Mouse (Mus musculus): ENCODE data around the gene Sgk1. TPM values are rescaled to one million over a fixed set of nuclear protein-coding genes. Genes with fewer than 3 reads are reported as not detected.

Gene Sgk1
- polyA plus RNA-seq, 1 experiment from 2014 or later = 23.3 TPM

DNA sequence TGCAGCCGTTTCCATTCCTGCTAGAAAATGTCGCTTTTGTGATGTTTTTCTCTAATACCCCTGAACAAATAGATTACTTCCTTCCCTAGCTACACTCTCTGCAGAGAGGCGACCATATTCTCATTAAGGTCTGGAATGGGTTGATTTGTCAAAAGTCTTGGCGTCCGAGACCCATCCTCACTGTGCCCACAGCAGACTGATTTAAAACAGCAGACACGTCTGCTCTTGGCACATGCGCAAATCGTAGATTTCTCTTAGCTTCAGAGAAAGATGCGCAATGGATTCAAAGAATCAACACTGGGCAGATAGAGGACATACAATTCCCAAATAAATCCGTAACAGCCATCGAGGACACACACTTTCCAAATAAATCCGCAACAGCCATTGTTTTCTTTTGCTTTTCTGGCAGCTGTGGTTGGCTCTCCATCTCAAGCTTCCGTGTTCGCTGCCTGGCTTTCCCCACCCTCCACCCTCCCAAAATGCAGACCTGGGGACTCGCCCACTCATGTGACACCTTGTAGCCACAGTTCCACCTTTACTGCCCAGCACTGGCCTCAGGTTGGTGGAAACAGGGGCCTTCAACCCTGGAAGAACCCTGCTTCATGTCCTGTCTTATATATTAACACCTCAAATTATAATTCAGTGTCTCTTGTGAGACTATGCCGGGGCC is 42.2 kb downstream of the Sgk1 start:
- DNase-seq (ENCODE audit: low spot score) = no peak
- Histone ChIP-seq H3K9me3 (no peaks in the 10 kb centered on the region), H3K4me1 (peaks cover 26% of the 10 kb centered on the region), H3K4me3 (no peak overlapping the region), H3K27ac (replicated peaks) (no peak overlapping the region), H3K27me3 (replicated peaks; ENCODE audit: low read depth, poor library complexity, severe bottlenecking) (no peaks in the 10 kb centered on the region), H3K36me3 (replicated peaks) (no peaks in the 10 kb centered on the region)
- 74% methylated on average over 16 of the region's 16 CpGs for WGBS

DNA sequence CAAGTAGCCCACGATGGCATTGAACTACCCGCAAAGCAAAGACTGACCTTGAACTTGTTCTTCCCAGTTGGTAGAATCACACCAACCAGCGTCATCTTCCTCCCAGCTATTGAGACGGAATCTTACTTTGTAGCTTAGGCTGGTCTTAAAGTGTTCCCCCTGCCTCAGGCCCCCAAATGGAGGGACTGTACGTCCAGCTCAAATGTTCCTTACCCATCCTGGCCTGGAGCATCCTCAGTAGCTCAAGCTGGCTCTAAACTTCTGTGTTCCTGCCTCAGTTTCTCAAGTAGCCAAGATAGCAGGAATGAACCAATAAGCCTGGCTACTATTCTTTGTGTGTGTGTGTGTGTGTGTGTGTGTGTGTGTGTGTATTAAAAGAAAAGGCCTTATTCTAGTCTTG is 45.0 kb downstream of the Sgk1 start:
- no peak for DNase-seq (ENCODE audit: low spot score)
- WGBS = 90% methylated on average over 5 of the region's 5 CpGs
- no peaks in the 10 kb centered on the region for H3K9me3 ChIP-seq
- peaks cover 20% of the 10 kb centered on the region for H3K4me1 ChIP-seq
- no peak overlapping the region for H3K27ac ChIP-seq (replicated peaks)
- no peaks in the 10 kb centered on the region for H3K27me3 ChIP-seq (replicated peaks; ENCODE audit: low read depth, poor library complexity, severe bottlenecking)
- H3K36me3 ChIP-seq (replicated peaks) = no peaks in the 10 kb centered on the region
- no peak overlapping the region for H3K4me3 ChIP-seq

DNA sequence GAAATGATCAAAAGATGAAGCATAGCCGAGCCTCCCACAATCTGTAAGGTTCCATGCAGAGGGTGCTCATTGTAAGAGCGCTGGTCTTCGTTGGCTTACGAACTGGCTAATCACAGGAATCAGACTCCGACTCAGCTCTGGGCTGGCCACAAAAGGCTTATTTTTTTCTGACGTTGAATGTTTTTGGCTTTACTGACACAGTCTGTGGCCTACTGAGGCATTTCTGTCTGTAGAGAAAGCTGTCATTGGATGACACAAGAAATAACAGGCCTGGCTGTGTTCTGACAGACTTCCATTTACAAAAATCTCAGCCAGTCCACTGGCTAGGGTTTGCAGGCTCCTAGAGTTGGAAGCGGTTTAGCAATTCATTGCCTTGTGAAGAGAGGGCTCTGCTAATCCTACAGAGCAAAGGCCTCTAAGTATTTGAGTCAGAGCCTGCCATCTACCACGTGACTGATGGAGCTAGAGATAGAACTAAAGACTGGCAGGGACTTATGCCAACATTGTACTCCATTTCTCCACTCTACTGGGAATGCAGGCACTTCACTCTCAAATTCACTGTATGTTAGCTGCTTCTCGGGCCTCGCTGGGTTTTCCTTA is 48.9 kb downstream of the Sgk1 start:
- H3K4me1 ChIP-seq = peaks cover 2% of the 10 kb centered on the region; the same call in 1 of the 2 replicates
- H3K4me3 ChIP-seq = no peak overlapping the region
- H3K27me3 ChIP-seq (replicated peaks; ENCODE audit: low read depth, poor library complexity, severe bottlenecking) = no peaks in the 10 kb centered on the region
- 80% methylated on average over 10 of the region's 10 CpGs for WGBS
- H3K36me3 ChIP-seq (replicated peaks) = no peaks in the 10 kb centered on the region
- H3K9me3 ChIP-seq = no peaks in the 10 kb centered on the region
- no peak overlapping the region for H3K27ac ChIP-seq (replicated peaks)
- no peak for DNase-seq (ENCODE audit: low spot score)

DNA sequence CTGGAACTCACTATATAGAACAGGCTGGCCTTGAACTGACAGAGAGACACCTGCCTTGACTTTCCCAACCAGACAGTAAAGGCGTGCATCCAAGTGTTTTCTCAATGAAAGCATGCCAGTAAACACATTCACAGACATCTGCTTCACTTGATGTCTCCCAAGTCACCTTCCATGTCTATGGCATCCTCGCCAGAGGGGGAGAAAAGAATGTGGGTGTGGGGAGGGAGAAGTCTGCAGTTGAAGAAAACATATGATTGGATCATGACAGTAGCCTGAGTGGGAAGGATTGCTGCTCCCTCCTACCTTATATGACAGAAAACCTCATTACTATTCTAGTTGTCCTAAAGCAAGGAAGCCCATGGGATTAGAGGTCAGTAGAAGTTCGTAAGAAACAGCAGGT is 50.8 kb downstream of the Sgk1 start:
- H3K27me3 ChIP-seq (replicated peaks; ENCODE audit: low read depth, poor library complexity, severe bottlenecking) = no peaks in the 10 kb centered on the region
- H3K4me3 ChIP-seq = no peak overlapping the region
- no peaks in the 10 kb centered on the region for H3K36me3 ChIP-seq (replicated peaks)
- no peaks in the 10 kb centered on the region for H3K9me3 ChIP-seq
- WGBS = 77% methylated on average over 3 of the region's 3 CpGs
- H3K4me1 ChIP-seq = peaks cover 20% of the 10 kb centered on the region
- DNase-seq (ENCODE audit: low spot score) = no peak
- no peak overlapping the region for H3K27ac ChIP-seq (replicated peaks)

DNA sequence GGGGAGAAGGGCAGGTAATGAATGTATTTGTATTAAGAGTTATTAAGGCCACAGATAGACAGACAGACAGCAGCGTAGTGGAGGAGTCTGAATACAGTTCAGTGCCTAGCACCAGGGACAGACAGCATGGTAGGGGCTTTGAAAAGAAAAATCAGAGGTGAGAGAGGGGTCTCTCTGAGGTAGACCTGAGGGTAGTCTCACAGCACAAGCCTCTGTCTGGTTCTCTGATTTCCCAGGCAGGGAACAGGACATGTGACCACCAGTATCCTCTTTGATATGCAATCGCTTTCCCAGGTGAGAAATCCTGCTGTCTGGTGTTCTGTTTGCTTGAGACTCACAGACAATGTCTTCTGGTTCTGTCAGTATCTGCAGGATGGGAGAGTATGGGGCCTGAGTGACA is 52.8 kb downstream of the Sgk1 start:
- H3K36me3 ChIP-seq (replicated peaks) = no peaks in the 10 kb centered on the region
- H3K9me3 ChIP-seq = no peaks in the 10 kb centered on the region
- no peak overlapping the region for H3K4me3 ChIP-seq
- no peak for DNase-seq (ENCODE audit: low spot score)
- H3K4me1 ChIP-seq = peaks cover 24% of the 10 kb centered on the region
- no peaks in the 10 kb centered on the region for H3K27me3 ChIP-seq (replicated peaks; ENCODE audit: low read depth, poor library complexity, severe bottlenecking)
- no peak overlapping the region for H3K27ac ChIP-seq (replicated peaks)
- WGBS = 81% methylated on average over 2 of the region's 2 CpGs

DNA sequence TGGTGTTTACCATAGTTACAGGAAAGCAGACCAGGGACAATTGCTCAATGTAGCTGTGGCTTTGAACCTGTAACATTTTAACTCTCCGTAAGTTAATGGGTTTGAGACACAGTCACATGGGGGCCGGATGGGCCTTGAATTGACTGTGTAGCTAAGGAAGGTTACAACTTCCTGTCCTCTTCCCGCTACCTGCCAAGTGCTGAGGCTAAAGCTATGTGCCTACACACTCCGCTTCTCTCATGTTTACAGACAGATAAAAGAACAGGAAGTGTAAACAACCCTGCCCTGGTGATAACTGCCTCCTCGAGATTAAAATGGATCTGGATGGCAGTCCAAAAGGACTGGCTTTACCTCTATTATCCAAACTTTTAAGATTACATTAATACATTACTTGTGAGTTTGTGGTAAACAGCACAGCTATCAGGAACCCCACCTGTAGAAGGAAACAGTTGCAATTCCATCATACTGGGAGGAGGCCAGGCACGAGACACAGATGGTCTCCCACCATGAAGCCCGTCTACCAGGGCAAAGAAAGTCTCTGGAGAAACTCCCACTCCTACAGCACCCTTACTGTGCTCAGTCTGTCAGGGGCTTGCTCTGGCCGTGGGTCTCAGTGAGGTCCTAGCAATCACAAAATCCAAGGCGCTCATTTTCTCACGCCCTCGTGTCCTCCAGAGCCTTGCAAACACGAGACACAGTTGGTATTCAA is 54.7 kb downstream of the Sgk1 start:
- peak overlapping the region; percentile 28; the same call in 1 of the 2 replicates for H3K4me3 ChIP-seq
- H3K4me1 ChIP-seq = peaks cover 24% of the 10 kb centered on the region
- no peak for DNase-seq (ENCODE audit: low spot score)
- 39% methylated on average over 12 of the region's 12 CpGs for WGBS
- H3K36me3 ChIP-seq (replicated peaks) = no peaks in the 10 kb centered on the region
- no peaks in the 10 kb centered on the region for H3K27me3 ChIP-seq (replicated peaks; ENCODE audit: low read depth, poor library complexity, severe bottlenecking)
- no peaks in the 10 kb centered on the region for H3K9me3 ChIP-seq
- peak overlapping the region; percentile 78 for H3K27ac ChIP-seq (replicated peaks)

DNA sequence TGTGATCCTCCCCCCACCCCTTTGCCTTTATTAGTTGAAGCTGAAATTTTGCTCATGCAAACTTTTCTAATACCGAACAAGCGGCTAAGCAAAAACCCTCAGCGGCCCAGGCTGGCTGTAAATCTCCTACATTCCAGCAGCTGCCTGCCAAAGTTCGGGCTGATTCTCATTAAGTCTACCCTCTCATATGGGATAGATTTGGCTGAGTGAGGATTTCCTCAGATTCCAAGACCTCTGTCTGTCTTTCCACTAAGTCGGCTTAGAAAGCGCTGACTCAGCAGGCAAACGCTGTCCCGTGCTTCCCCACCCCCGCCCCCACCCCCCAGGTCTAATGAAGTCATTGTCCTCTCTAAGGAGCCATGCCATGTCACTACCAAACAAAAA is 55.2 kb downstream of the Sgk1 start:
- peak overlapping the region; percentile 78 for H3K27ac ChIP-seq (replicated peaks)
- no peaks in the 10 kb centered on the region for H3K9me3 ChIP-seq
- peak overlapping the region; percentile 28; the same call in 1 of the 2 replicates for H3K4me3 ChIP-seq
- peak; percentile 74 for DNase-seq (ENCODE audit: low spot score)
- WGBS = 11% methylated on average over 9 of the region's 9 CpGs
- H3K4me1 ChIP-seq = peaks cover 24% of the 10 kb centered on the region
- no peaks in the 10 kb centered on the region for H3K27me3 ChIP-seq (replicated peaks; ENCODE audit: low read depth, poor library complexity, severe bottlenecking)
- no peaks in the 10 kb centered on the region for H3K36me3 ChIP-seq (replicated peaks)

DNA sequence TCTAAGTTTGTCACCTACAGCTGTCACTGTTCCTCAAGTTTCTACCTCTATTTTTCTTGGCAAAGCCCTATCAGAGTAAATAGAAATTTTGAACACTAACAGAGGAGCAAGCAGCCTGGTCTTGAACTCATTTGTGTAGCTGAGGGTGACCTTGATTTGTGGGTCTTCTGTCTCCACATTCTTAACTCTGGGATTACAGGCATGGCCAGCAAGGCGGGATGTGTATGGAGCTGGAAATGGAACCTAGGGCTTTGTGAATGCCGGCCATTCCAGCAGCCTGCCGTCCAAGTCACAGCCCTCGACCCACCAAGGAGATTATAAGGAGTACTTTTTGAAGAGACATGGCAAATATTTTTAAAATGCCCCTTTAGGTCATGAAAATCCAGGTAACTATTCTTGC is 56.2 kb downstream of the Sgk1 start:
- WGBS = 74% methylated on average over 4 of the region's 4 CpGs
- Histone ChIP-seq H3K36me3 (replicated peaks) (no peaks in the 10 kb centered on the region), H3K27ac (replicated peaks) (no peak overlapping the region), H3K9me3 (no peaks in the 10 kb centered on the region), H3K27me3 (replicated peaks; ENCODE audit: low read depth, poor library complexity, severe bottlenecking) (no peaks in the 10 kb centered on the region), H3K4me1 (peaks cover 24% of the 10 kb centered on the region), H3K4me3 (no peak overlapping the region)
- no peak for DNase-seq (ENCODE audit: low spot score)

DNA sequence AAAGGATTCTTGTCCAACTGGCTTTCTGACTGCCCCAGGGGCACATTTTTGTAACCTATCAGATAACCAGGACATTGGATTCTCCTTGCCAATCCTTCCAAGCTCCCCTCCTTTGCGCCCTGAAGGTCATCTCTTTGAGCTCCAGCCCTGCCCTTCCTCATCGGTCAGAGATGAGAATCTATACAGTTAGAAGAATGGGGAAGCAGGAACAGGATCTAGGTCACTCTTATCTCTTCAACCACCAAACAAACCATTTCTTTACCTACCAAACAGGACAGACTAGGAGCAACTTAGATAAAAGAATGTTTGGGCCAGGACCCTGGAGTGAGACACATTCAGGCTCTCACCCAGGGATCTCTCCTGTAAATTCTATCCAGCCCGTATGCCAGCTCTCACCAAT is 59.3 kb downstream of the Sgk1 start:
- Histone ChIP-seq H3K36me3 (replicated peaks) (no peaks in the 10 kb centered on the region), H3K27me3 (replicated peaks; ENCODE audit: low read depth, poor library complexity, severe bottlenecking) (no peaks in the 10 kb centered on the region), H3K27ac (replicated peaks) (no peak overlapping the region), H3K4me1 (peaks cover 19% of the 10 kb centered on the region), H3K4me3 (no peak overlapping the region), H3K9me3 (no peaks in the 10 kb centered on the region)
- no peak for DNase-seq (ENCODE audit: low spot score)
- 53% methylated on average over 3 of the region's 3 CpGs for WGBS

DNA sequence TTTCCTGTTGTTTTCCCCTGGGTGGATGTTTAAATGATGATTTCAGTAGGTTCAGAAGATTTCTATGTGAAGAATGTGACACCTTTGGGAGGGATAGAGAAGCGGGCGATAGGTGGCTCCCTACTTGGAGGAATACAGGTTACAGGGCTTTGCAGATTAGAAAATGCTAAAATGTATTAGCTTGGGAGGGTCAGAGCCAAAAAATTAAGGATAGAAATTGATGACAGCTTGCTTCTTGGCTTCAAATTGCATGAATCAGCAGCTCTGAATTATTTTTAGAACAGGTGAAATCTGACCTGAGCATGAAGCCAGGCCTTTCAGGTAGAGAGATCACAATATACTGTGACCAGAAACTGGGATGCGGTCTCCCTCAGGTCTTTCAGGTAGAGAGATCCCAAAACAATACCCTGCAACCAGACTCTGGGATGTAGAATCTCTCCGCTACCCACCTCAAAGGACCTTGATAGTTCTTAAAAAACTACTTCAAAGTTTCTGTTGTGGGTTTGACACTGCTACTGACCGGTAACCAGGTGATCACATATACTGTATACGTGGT is 61.2 kb downstream of the Sgk1 start:
- Histone ChIP-seq H3K4me1 (peaks cover 2% of the 10 kb centered on the region; the same call in 1 of the 2 replicates), H3K27ac (replicated peaks) (no peak overlapping the region), H3K36me3 (replicated peaks) (no peaks in the 10 kb centered on the region), H3K4me3 (no peak overlapping the region), H3K9me3 (0 out of 2 replicates have a peak, but pooled peaks cover 2% of the 10 kb centered on the region), H3K27me3 (replicated peaks; ENCODE audit: low read depth, poor library complexity, severe bottlenecking) (no peaks in the 10 kb centered on the region)
- WGBS = 90% methylated on average over 6 of the region's 6 CpGs
- no peak for DNase-seq (ENCODE audit: low spot score)

DNA sequence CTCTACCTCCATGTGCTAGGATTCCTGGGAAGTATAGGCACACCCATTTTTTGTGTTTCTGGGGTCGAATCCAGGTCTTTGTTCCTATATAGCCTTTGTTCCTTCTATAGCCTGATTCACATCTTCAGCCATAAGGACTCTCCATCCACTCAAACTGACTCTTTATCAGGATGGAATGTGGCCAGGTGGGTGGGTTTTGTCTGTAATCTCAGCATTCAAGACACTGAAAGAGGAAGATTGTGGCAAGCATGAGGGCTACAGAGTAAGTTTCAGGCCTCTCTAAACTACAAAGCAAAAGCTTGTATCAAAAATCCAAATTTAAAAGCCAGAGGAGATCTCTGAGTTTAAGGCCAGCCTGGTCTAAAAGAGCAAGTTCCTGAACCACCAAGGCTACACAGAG is 63.2 kb downstream of the Sgk1 start:
- DNase-seq (ENCODE audit: low spot score) = no peak
- H3K4me1 ChIP-seq = peaks cover 7% of the 10 kb centered on the region; the same call in 1 of the 2 replicates
- H3K36me3 ChIP-seq (replicated peaks) = no peaks in the 10 kb centered on the region
- H3K9me3 ChIP-seq = 0 out of 2 replicates have a peak, but pooled peaks cover 6% of the 10 kb centered on the region
- 67% methylated on average over 1 of the region's 1 CpGs for WGBS
- no peak overlapping the region for H3K4me3 ChIP-seq
- H3K27me3 ChIP-seq (replicated peaks; ENCODE audit: low read depth, poor library complexity, severe bottlenecking) = no peaks in the 10 kb centered on the region
- no peak overlapping the region for H3K27ac ChIP-seq (replicated peaks)

DNA sequence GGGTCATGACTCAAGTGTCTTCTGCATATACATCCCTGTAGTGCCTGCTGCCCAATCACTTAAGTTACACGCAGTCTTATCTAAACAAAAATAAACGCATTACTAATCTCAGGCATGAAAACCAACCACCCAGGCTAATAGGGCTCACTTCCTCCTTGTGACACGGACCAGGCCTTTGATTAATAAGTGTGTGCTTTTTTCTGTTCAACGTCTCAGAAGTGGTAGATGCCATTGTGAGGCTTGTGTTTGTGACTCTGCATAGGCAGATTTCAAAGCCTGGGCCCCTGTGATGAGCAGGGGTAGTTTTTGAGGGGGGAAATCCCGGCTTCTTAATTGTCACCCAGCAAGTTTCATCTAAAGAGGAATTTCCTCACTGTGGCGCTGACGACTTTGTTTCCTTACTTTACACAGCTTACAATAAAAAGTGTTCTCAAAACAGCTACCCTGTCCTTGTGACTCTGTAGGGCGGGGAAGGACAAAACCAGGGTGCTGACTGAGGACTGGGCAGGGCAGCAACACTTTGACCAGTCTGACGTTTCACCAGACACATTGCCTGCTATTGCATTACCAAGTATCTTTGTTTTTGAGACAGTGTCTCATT is 64.9 kb downstream of the Sgk1 start:
- Histone ChIP-seq H3K27me3 (replicated peaks; ENCODE audit: low read depth, poor library complexity, severe bottlenecking) (no peaks in the 10 kb centered on the region), H3K4me3 (no peak overlapping the region), H3K4me1 (peaks cover 7% of the 10 kb centered on the region; the same call in 1 of the 2 replicates), H3K36me3 (replicated peaks) (no peaks in the 10 kb centered on the region), H3K9me3 (0 out of 2 replicates have a peak, but pooled peaks cover 6% of the 10 kb centered on the region), H3K27ac (replicated peaks) (no peak overlapping the region)
- DNase-seq (ENCODE audit: low spot score) = no peak
- 76% methylated on average over 9 of the region's 9 CpGs for WGBS

All from embryonic facial prominence, embryonic 10.5 days (tissue).